Mouse (Mus musculus) limb, embryonic 12.5 days (tissue): ENCODE data around the gene Clpb. TPM values are rescaled to one million over a fixed set of nuclear protein-coding genes. Genes with fewer than 3 reads are reported as not detected.

Experiments
- ATAC-seq: fragments of 200-750 bp; cut with Nextera tagmentation; 2 replicates; pipeline ENCODE4 v1.8.0; 2017; ENCODE audit warnings: low read depth, moderate TSS enrichment; ENCODE audit not compliant: insufficient number of reproducible peaks, insufficient read depth, low FRiP score, low TSS enrichment
- H3K27ac ChIP-seq: fragments of 300-500 bp; sonication (generic); 2 replicates; pipeline ENCODE4 v1.5.1; 2016; ENCODE audit warnings: mild to moderate bottlenecking, moderate library complexity
- H3K27me3 ChIP-seq: fragments of 300-500 bp; sonication (generic); 2 replicates; pipeline ENCODE4 v1.6.1; 2016; ENCODE audit warnings: mild to moderate bottlenecking, moderate library complexity
- H3K36me3 ChIP-seq: fragments of 300-500 bp; sonication (generic); 2 replicates; pipeline ENCODE4 v1.6.1; 2016; ENCODE audit warnings: mild to moderate bottlenecking, moderate library complexity
- H3K4me1 ChIP-seq: fragments of 300-500 bp; sonication (generic); replicated peaks from 2 replicates; pipeline ENCODE4 v1.6.1; 2016
- H3K4me2 ChIP-seq: fragments of 300-500 bp; sonication (generic); 2 replicates; pipeline ENCODE4 v1.6.1; 2016; ENCODE audit warnings: mild to moderate bottlenecking, moderate library complexity
- H3K4me3 ChIP-seq: fragments of 300-500 bp; sonication (generic); replicated peaks from 2 replicates; pipeline ENCODE4 v1.5.1; 2016; ENCODE audit warnings: mild to moderate bottlenecking
- H3K9ac ChIP-seq: fragments of 300-500 bp; sonication (generic); replicated peaks from 2 replicates; pipeline ENCODE4 v1.6.1; 2016; ENCODE audit warnings: mild to moderate bottlenecking, moderate library complexity
- H3K9me3 ChIP-seq: fragments of 300-500 bp; sonication (generic); 2 replicates; pipeline ENCODE4 v1.6.1; 2016; ENCODE audit warnings: mild to moderate bottlenecking, moderate library complexity
- WGBS: fragments of 180-500 bp; shearing (Covaris S2); methylation state at CpG from one replicate; pipeline ENCODE4 v1.1.7; 2016; 5-methylcytosine and 5-hydroxymethylcytosine counted together
- polyA plus RNA-seq: library from polyadenylated mRNA; unstranded; fragments of >200 nt; fragmentation: Nextera tagmentation; extraction: Ambion mirVana; gene quantifications from 2 replicates; pipeline ENCODE4 v1.2.1, GENCODE M21; 2016

Gene Clpb
- polyA plus RNA-seq, 1 experiment from 2014 or later: 48.4 TPM

GRCm38 (mm10) chr7:101634513-101634912 is 28.9 kb upstream of the Clpb start:
- H3K9me3 ChIP-seq: peaks cover 3% of the 10 kb centered on the region; the same call in 1 of the 2 replicates
- H3K4me3 ChIP-seq: no peak overlapping the region
- no peak overlapping the region for H3K27ac ChIP-seq
- no peaks in the 10 kb centered on the region for H3K4me1 ChIP-seq
- peaks cover 1% of the 10 kb centered on the region; the same call in 1 of the 2 replicates for H3K27me3 ChIP-seq
- no peak for ATAC-seq
- H3K9ac ChIP-seq: no peak overlapping the region
- no peaks in the 10 kb centered on the region for H3K36me3 ChIP-seq
- 88% methylated on average over 4 of the region's 4 CpGs for WGBS
- no peak overlapping the region for H3K4me2 ChIP-seq

DNA sequence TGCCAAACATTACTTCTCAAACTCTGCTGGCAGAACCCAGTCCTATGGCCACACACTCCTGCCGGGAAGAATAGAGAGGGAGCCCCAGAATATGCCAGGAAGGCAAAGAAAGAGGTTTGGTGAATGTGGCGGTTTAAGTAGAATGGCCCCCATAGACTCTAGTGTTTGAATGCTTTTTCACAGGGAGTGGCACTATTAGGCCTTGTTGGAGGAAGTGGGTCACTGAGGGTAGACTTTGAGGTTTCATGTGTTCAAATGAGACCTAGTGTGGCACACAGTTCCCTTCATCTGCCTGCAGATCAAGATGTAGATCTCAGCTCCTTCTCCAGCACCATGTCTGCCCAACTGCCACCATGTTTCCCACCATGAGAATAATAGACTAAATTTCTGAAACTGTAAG is 27.4 kb upstream of the Clpb start:
- Histone ChIP-seq H3K27ac (no peak overlapping the region), H3K36me3 (no peaks in the 10 kb centered on the region), H3K9me3 (peaks cover 3% of the 10 kb centered on the region; the same call in 1 of the 2 replicates), H3K4me1 (no peaks in the 10 kb centered on the region), H3K9ac (no peak overlapping the region), H3K4me3 (no peak overlapping the region), H3K4me2 (no peak overlapping the region), H3K27me3 (peaks cover 4% of the 10 kb centered on the region; the same call in 1 of the 2 replicates)
- ATAC-seq: no peak
- 92% methylated on average over 2 of the region's 2 CpGs for WGBS

DNA sequence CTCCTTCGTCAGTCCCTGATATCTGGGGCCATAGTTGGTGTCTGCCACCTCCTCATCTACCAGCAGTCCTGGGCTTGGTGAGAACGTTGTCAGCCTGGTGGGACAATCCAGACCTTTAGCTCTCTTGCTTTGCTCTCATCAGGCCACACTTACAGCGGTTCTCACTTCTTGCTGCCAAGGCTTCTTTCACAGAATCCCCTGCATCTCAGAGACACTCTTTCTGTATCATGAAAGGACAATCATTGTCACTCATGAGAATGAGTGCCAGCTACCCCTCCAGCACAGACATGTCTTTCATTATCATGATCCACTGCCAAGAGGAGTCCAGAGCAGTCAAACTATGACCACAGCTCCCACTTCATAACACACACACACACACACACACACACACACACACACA is 19.6 kb upstream of the Clpb start:
- H3K36me3 ChIP-seq: no peaks in the 10 kb centered on the region
- no peak for ATAC-seq
- peaks cover 4% of the 10 kb centered on the region; the same call in 1 of the 2 replicates for H3K27me3 ChIP-seq
- WGBS: 85% methylated on average over 3 of the region's 3 CpGs
- no peaks in the 10 kb centered on the region for H3K9me3 ChIP-seq
- no peak overlapping the region for H3K27ac ChIP-seq
- H3K4me2 ChIP-seq: no peak overlapping the region
- no peak overlapping the region for H3K9ac ChIP-seq
- no peaks in the 10 kb centered on the region for H3K4me1 ChIP-seq
- no peak overlapping the region for H3K4me3 ChIP-seq

DNA sequence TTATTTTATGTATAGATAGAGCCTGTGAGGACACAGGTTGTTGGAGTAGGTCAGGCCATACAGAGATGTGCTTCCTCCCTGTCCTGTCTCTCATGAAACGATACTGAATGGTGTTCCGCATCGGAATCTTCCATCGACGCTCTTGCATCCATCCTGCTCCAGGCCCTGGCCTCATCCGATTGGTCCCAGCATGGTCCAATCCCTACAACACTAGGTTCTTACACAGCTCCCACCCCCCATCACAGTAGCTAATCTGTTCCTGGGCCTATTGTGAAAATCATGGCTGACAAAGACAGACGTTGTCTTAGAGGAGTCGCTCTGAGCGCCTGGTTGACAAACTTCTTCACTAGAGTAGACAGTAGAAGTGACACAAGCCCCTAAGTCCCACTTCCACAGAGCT is 13.7 kb upstream of the Clpb start:
- Histone ChIP-seq H3K27me3 (no peaks in the 10 kb centered on the region), H3K4me1 (no peaks in the 10 kb centered on the region), H3K27ac (no peak overlapping the region), H3K36me3 (no peaks in the 10 kb centered on the region), H3K4me2 (no peak overlapping the region), H3K9me3 (no peaks in the 10 kb centered on the region), H3K9ac (no peak overlapping the region), H3K4me3 (no peak overlapping the region)
- ATAC-seq: no peak
- WGBS: 86% methylated on average over 9 of the region's 9 CpGs

DNA sequence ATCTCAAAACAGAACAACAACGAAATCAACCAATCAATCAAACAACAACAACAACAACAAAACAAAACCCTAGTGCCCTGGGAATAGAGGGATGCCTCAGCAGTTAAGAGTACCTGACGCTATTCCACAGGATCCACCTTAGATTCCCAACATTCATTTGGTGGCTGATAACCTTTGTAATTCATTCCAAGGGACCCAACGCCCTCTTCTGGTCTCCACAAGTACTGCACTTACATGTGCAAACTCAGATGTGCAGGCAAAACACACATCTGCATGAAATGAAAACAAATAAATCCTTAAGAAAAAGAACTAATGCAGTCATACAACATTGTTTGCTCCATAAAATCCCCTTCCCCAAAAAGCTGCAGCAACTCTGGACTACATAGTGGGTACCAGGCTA is 12.9 kb upstream of the Clpb start:
- H3K9me3 ChIP-seq: no peaks in the 10 kb centered on the region
- H3K4me3 ChIP-seq: no peak overlapping the region
- H3K9ac ChIP-seq: no peak overlapping the region
- no peak overlapping the region for H3K27ac ChIP-seq
- WGBS: 34% methylated on average over 3 of the region's 3 CpGs
- H3K36me3 ChIP-seq: no peaks in the 10 kb centered on the region
- H3K27me3 ChIP-seq: no peaks in the 10 kb centered on the region
- no peak overlapping the region for H3K4me2 ChIP-seq
- H3K4me1 ChIP-seq: no peaks in the 10 kb centered on the region
- no peak for ATAC-seq

GRCm38 (mm10) chr7:101653681-101654209 is 9.7 kb upstream of the Clpb start:
- no peak for ATAC-seq
- WGBS: 55% methylated on average over 10 of the region's 10 CpGs
- Histone ChIP-seq H3K9me3 (no peaks in the 10 kb centered on the region), H3K27ac (no peak overlapping the region), H3K27me3 (no peaks in the 10 kb centered on the region), H3K4me2 (peak overlapping the region; percentile 23; the same call in 1 of the 2 replicates), H3K4me1 (no peaks in the 10 kb centered on the region), H3K36me3 (no peaks in the 10 kb centered on the region), H3K9ac (no peak overlapping the region), H3K4me3 (no peak overlapping the region)

DNA sequence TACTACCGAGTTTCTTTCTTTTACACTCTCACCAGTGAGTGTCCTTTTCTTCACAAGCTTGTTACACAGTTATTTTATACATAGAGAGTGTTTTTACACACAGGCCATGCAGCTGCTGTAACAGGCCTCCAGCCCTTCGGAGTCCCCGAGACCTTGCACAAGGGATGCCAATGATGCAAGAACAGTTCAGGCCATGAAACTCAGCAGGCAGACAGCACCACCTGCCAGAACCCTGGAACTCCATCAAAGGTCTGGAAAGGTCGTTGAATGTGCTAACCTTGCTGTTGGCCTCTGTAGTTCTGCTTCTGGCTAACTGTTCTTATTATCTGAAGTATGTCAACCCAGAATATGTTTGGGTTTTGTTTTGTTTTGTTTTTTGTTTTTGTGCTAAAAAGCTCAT is 8.5 kb upstream of the Clpb start:
- no peak overlapping the region for H3K27ac ChIP-seq
- no peak overlapping the region for H3K9ac ChIP-seq
- H3K27me3 ChIP-seq: no peaks in the 10 kb centered on the region
- 57% methylated on average over 4 of the region's 4 CpGs for WGBS
- H3K4me3 ChIP-seq: no peak overlapping the region
- no peak overlapping the region for H3K4me2 ChIP-seq
- ATAC-seq: no peak
- H3K9me3 ChIP-seq: no peaks in the 10 kb centered on the region
- no peaks in the 10 kb centered on the region for H3K36me3 ChIP-seq
- no peaks in the 10 kb centered on the region for H3K4me1 ChIP-seq

GRCm38 (mm10) chr7:101662006-101662405 is 1.4 kb upstream of the Clpb start:
- Histone ChIP-seq H3K36me3 (no peaks in the 10 kb centered on the region), H3K27me3 (no peaks in the 10 kb centered on the region), H3K9me3 (0 out of 2 replicates have a peak, but pooled peaks cover 3% of the 10 kb centered on the region), H3K4me2 (no peak overlapping the region), H3K27ac (no peak overlapping the region), H3K4me3 (no peak overlapping the region), H3K9ac (no peak overlapping the region), H3K4me1 (peaks cover 10% of the 10 kb centered on the region)
- ATAC-seq: no peak
- 96% methylated on average over 1 of the region's 1 CpGs for WGBS

GRCm38 (mm10) chr7:101666581-101666980 is 3.1 kb downstream of the Clpb start:
- Histone ChIP-seq H3K4me3 (no peak overlapping the region), H3K4me1 (peaks cover 10% of the 10 kb centered on the region), H3K9me3 (0 out of 2 replicates have a peak, but pooled peaks cover 3% of the 10 kb centered on the region), H3K4me2 (no peak overlapping the region), H3K9ac (no peak overlapping the region), H3K27ac (no peak overlapping the region), H3K27me3 (no peaks in the 10 kb centered on the region), H3K36me3 (peaks cover 15% of the 10 kb centered on the region; the same call in 1 of the 2 replicates)
- no peak for ATAC-seq
- WGBS: 19% methylated on average over 3 of the region's 3 CpGs

DNA sequence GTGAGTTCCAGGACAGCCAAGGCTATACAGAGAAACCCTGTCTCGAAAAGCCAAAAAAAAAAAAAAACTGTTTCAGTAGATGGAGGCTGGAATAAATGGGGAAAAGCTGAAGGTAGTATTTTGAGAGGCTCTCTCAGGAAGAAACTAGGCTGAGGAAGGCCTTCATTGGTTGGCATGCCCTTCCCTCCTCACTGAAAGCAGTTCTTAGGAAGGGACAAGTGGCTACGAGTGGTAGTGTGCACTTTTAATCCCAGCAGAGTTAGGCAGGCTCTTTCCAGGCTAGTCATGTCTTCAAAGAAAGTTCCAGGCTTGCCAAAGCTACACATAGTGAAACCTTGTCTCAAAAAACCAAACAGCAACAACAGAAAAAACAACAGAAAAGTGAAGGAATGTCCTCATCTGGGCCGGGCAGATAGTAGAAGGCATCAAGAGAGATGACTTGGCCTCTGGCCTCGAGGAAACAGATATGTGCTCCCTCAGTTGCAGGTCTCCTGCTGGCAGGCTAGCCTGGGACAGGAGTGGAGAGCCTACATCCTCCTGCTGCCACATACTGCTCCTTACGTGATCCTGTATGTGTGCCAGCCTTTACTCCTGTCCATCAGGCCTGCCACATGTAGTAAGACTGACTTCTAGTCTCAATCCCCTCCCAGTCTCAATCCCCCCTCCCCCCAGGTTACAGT is 8.3 kb downstream of the Clpb start:
- Histone ChIP-seq H3K27me3 (no peaks in the 10 kb centered on the region), H3K4me2 (no peak overlapping the region), H3K9me3 (no peaks in the 10 kb centered on the region), H3K4me1 (peaks cover 1% of the 10 kb centered on the region; the same call in 1 of the 2 replicates), H3K36me3 (peaks cover 15% of the 10 kb centered on the region; the same call in 1 of the 2 replicates), H3K27ac (no peak overlapping the region), H3K4me3 (no peak overlapping the region), H3K9ac (no peak overlapping the region)
- WGBS: 77% methylated on average over 5 of the region's 5 CpGs
- no peak for ATAC-seq

DNA sequence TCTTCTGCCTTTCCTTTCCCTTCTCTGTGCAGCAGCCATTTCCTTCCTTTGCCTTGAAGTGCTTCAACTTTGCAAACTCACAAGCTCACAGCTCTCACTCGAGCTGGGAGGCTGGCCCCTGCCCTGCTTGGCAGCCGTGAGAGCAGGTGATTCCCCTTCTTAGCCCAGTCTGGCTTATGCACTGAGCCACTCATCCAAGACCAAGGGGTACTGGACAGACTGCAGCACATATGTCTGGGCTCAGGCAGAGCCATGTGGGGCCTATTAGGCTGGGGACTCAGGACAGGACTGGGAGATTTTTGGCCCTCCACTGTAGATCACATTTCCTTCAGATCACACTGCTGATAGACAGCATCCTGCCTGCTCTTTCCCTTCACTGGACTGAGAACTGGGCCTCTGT is 10.1 kb downstream of the Clpb start:
- no peak for ATAC-seq
- no peaks in the 10 kb centered on the region for H3K27me3 ChIP-seq
- H3K4me1 ChIP-seq: peaks cover 5% of the 10 kb centered on the region; the same call in 1 of the 2 replicates
- peaks cover 15% of the 10 kb centered on the region; the same call in 1 of the 2 replicates for H3K36me3 ChIP-seq
- no peaks in the 10 kb centered on the region for H3K9me3 ChIP-seq
- H3K4me2 ChIP-seq: no peak overlapping the region
- H3K27ac ChIP-seq: no peak overlapping the region
- H3K9ac ChIP-seq: no peak overlapping the region
- WGBS: 44% methylated on average over 2 of the region's 2 CpGs
- H3K4me3 ChIP-seq: no peak overlapping the region
